Comparison of ENCODE assay signal across 9 mouse cellular contexts in the genomic region with DNA sequence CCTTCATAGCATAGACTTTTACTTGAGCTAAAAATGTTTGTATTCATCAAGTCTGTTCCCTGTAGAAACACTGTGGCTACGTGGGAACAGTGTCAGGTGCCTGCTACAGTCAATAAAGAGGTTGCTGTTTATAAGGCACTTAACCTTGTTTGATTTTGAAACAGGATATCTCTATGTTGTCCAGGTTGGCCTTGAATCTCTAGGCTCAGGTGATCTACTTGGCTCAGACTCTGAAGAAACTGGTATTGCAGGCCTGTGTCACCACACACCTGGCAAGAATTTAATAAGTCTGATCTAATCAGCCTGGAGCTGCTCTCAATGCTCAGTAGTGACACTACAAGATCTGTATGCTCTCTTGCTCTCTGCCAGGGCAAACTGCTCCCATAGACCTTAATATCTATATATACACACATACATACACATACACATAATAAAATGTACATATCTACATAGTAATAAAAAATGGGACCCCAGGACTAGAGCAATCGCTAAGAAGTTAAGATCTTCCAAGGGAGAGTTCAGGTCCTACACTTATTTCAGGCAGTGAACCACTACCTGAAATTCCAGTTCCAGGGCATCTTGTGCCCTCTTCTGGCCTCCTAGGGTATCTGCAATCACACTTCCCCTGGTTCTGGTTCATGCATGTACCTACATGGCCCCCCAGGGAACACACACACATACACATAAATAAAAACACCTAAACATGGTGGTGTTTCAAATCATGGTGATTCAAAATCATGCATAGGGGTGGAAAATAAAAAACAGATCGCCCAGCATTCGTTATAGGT. TPM values are rescaled to one million over a fixed set of nuclear protein-coding genes. Genes with fewer than 3 reads are reported as not detected.
DNase-seq lines count a peak whose midpoint lies in the region; ATAC-seq and TF ChIP-seq lines count a peak whose summit lies in the region.
"Had no signal": no experiment of that assay in that cellular context is flagged by ENCODE, and none has a peak within 500 bp of the region (broad histone marks: within the 10 kb centered on the region; RNA-seq: fewer than 3 reads in every experiment).

No protein-coding gene starts in this region.

- peak; percentile 79 for TF ChIP-seq EP300 in lung, postnatal 0 days (IDR thresholded peaks at IDR 0.05)

- H3K36me3 ChIP-seq in liver, adult 2 months (ENCODE audit: control insufficient read depth, insufficient read depth, low read length), result no peaks in the 10 kb centered on the region
- H3K36me3 ChIP-seq in liver, embryonic 12.5 days, result no peaks in the 10 kb centered on the region
- H3K36me3 ChIP-seq in intestine, postnatal 0 days (ENCODE audit: control insufficient read depth, insufficient read depth), result no peaks in the 10 kb centered on the region
- H3K36me3 ChIP-seq in lung, postnatal 0 days (ENCODE audit: insufficient read depth, low read length), result no peaks in the 10 kb centered on the region

- H3K27ac ChIP-seq in cerebellum, adult 2 months (ENCODE audit: insufficient read depth, low read length), result no peak overlapping the region
- H3K27ac ChIP-seq in liver, adult 2 months (replicated peaks; ENCODE audit: insufficient read depth, low read depth, low read length), result no peak overlapping the region
- no peak overlapping the region for H3K27ac ChIP-seq in liver, embryonic 12.5 days
- H3K27ac ChIP-seq in bone marrow, adult 2 months (ENCODE audit: control insufficient read depth, insufficient read depth, low read depth, low read length, poor library complexity), result no peak overlapping the region
- peak overlapping the region; percentile 15; the same call in 1 of the 2 replicates for H3K27ac ChIP-seq in intestine, postnatal 0 days (ENCODE audit: low read depth, low read length)
- H3K27ac ChIP-seq in lung, postnatal 0 days (ENCODE audit: low read length), result peak overlapping the region; percentile 43

- WGBS in cerebellum, adult 2 months, result 26% methylated on average over 4 of the region's 4 CpGs
- WGBS in liver, adult 2 months, result 17% methylated on average over 4 of the region's 4 CpGs
- 13% methylated on average over 4 of the region's 4 CpGs for WGBS in liver, embryonic 12.5 days (ENCODE audit: insufficient replicate concordance)
- 17% methylated on average over 4 of the region's 4 CpGs for WGBS in bone marrow, adult 2 months
- WGBS in intestine, postnatal 0 days, result 12% methylated on average over 4 of the region's 4 CpGs
- 6% methylated on average over 4 of the region's 4 CpGs for WGBS in lung, postnatal 0 days

- H3K9ac ChIP-seq in liver, adult 2 months (ENCODE audit: low read depth, low read length), result no peak overlapping the region
- H3K9ac ChIP-seq in liver, embryonic 12.5 days, result no peak overlapping the region
- H3K9ac ChIP-seq in intestine, postnatal 0 days (ENCODE audit: low read depth, low read length), result no peak overlapping the region
- no peak overlapping the region for H3K9ac ChIP-seq in lung, postnatal 0 days (replicated peaks; ENCODE audit: low read depth)

- peak in 1 of 2 experiments; percentile 12 for DNase-seq in cerebellum, adult 2 months
- no peak for DNase-seq in cerebellum, adult 9-11 months
- DNase-seq in liver, adult 2 months (ENCODE audit: extremely low read depth, low read depth, low spot score), result peak; percentile 75
- peak; percentile 84 for DNase-seq in lung, postnatal 0 days (ENCODE audit: low spot score)
- DNase-seq in thymus, postnatal 25 days, result peak; percentile 44

- H3K79me2 ChIP-seq in liver, adult 2 months (ENCODE audit: control insufficient read depth, insufficient read depth, low read length), result no peaks in the 10 kb centered on the region

- H3K27me3 ChIP-seq in cerebellum, adult 2 months (ENCODE audit: control insufficient read depth, insufficient read depth, low read length), result no peaks in the 10 kb centered on the region
- H3K27me3 ChIP-seq in liver, adult 2 months (ENCODE audit: control insufficient read depth, insufficient read depth, low read length), result no peaks in the 10 kb centered on the region
- no peaks in the 10 kb centered on the region for H3K27me3 ChIP-seq in liver, embryonic 12.5 days (replicated peaks)
- H3K27me3 ChIP-seq in intestine, postnatal 0 days (replicated peaks; ENCODE audit: control insufficient read depth, insufficient read depth, low read length), result no peaks in the 10 kb centered on the region
- no peaks in the 10 kb centered on the region for H3K27me3 ChIP-seq in lung, postnatal 0 days (replicated peaks; ENCODE audit: insufficient read depth, low read length)

- no peak overlapping the region for H3K4me2 ChIP-seq in liver, embryonic 12.5 days
- H3K4me2 ChIP-seq in intestine, postnatal 0 days (replicated peaks; ENCODE audit: low read depth), result no peak overlapping the region
- no peak overlapping the region for H3K4me2 ChIP-seq in lung, postnatal 0 days (replicated peaks; ENCODE audit: low read depth, low read length)

- H3K4me3 ChIP-seq in cerebellum, adult 2 months (replicated peaks; ENCODE audit: insufficient read depth, low read depth, low read length), result no peak overlapping the region
- H3K4me3 ChIP-seq in liver, adult 2 months (ENCODE audit: insufficient read depth, low read depth, low read length), result no peak overlapping the region
- no peak overlapping the region for H3K4me3 ChIP-seq in liver, embryonic 12.5 days
- H3K4me3 ChIP-seq in bone marrow, adult 2 months (replicated peaks; ENCODE audit: control insufficient read depth, low read depth, low read length), result no peak overlapping the region
- H3K4me3 ChIP-seq in intestine, postnatal 0 days (ENCODE audit: low read depth, low read length), result no peak overlapping the region
- H3K4me3 ChIP-seq in lung, postnatal 0 days (ENCODE audit: low read depth, low read length), result no peak overlapping the region

- no peaks in the 10 kb centered on the region for H3K4me1 ChIP-seq in cerebellum, adult 2 months (ENCODE audit: control insufficient read depth, insufficient read depth, low read length)
- peaks cover 3% of the 10 kb centered on the region for H3K4me1 ChIP-seq in liver, adult 2 months (ENCODE audit: control insufficient read depth, insufficient read depth, low read length)
- peaks cover 9% of the 10 kb centered on the region for H3K4me1 ChIP-seq in liver, embryonic 12.5 days
- H3K4me1 ChIP-seq in bone marrow, adult 2 months (ENCODE audit: control insufficient read depth, insufficient read depth, low read length), result no peaks in the 10 kb centered on the region
- 0 out of 2 replicates have a peak, but pooled peaks cover 2% of the 10 kb centered on the region for H3K4me1 ChIP-seq in intestine, postnatal 0 days (replicated peaks; ENCODE audit: control insufficient read depth, insufficient read depth, low read length)
- H3K4me1 ChIP-seq in lung, postnatal 0 days (ENCODE audit: insufficient read depth, low read depth, low read length), result no peaks in the 10 kb centered on the region

- no peaks in the 10 kb centered on the region for H3K9me3 ChIP-seq in liver, embryonic 12.5 days (replicated peaks)
- no peaks in the 10 kb centered on the region for H3K9me3 ChIP-seq in intestine, postnatal 0 days (ENCODE audit: control insufficient read depth)
- no peaks in the 10 kb centered on the region for H3K9me3 ChIP-seq in lung, postnatal 0 days (ENCODE audit: low read length)

- no peak for TF ChIP-seq POLR2A in cerebellum, adult 2 months (IDR thresholded peaks at IDR 0.05; ENCODE audit: borderline replicate concordance, insufficient read depth, low read length)
- no peak for TF ChIP-seq POLR2A in liver, adult 2 months (IDR thresholded peaks at IDR 0.05; ENCODE audit: extremely low read depth, insufficient read depth, low read length)
- no peak for TF ChIP-seq POLR2A in bone marrow, adult 2 months (IDR thresholded peaks at IDR 0.05; ENCODE audit: borderline replicate concordance, control insufficient read depth, low read depth, low read length)

- no peak for ATAC-seq in liver, embryonic 12.5 days
- ATAC-seq in intestine, postnatal 0 days, result peak; percentile 68
- ATAC-seq in lung, postnatal 0 days, result peak; percentile 90

- TF ChIP-seq CTCF in cerebellum, adult 2 months (IDR thresholded peaks at IDR 0.05; ENCODE audit: borderline replicate concordance, insufficient read depth, low read depth, low read length), result peak; percentile 61; the same call in 1 of the 2 replicates
- TF ChIP-seq CTCF in liver, adult 2 months (IDR thresholded peaks at IDR 0.05; ENCODE audit: low read depth, low read length), result peak; percentile 59; the same call in 1 of the 2 replicates
- peak; percentile 60 for TF ChIP-seq CTCF in bone marrow, adult 2 months (IDR thresholded peaks at IDR 0.05; ENCODE audit: control insufficient read depth, insufficient read depth, low read length)
- peak; percentile 87 for TF ChIP-seq CTCF in intestine, postnatal 0 days (IDR thresholded peaks at IDR 0.05; ENCODE audit: low read depth)
- TF ChIP-seq CTCF in lung, postnatal 0 days (IDR thresholded peaks at IDR 0.05), result peak; percentile 85

RNA-seq across cellular contexts. Expression of gene Nupr1, which starts 6.3 kb away (rescaled TPM):
- polyA plus RNA-seq in cerebellum, adult 2 months (2012; rRNA removed), result 9.3 and 10.6 TPM in 2 replicates
- total RNA-seq in liver, adult 2 months (2014; rRNA removed), result 3.0 and 3.2 TPM in 2 replicates
- 1.2 TPM in 2 replicates for polyA plus RNA-seq in liver, adult 2 months (2012; rRNA removed)
- 3.2 and 3.7 TPM in 2 replicates for polyA plus RNA-seq in liver, embryonic 12.5 days (2016; fragmentation: Nextera tagmentation; extraction: Ambion mirVana)
- 28.1 and 37.6 TPM in 2 replicates for polyA plus RNA-seq in bone marrow, adult 2 months (2011; ENCODE audit: insufficient read depth, insufficient read length, low replicate concordance, missing spikeins)
- 28.2 and 30.8 TPM in 2 replicates for polyA plus RNA-seq in intestine, postnatal 0 days (2015; fragmentation: Nextera tagmentation; extraction: Ambion mirVana)
- polyA plus RNA-seq in lung, postnatal 0 days (2015; fragmentation: Nextera tagmentation; extraction: Ambion mirVana), result 266 and 308 TPM in 2 replicates

RNA-seq across cellular contexts. Expression of gene Sgf29, which starts 12.2 kb away (rescaled TPM):
- polyA plus RNA-seq in cerebellum, adult 2 months (2012; rRNA removed), result 45.4 and 45.5 TPM in 2 replicates
- 7.7 and 10.7 TPM in 2 replicates for total RNA-seq in liver, adult 2 months (2014; rRNA removed)
- 34.7 and 54.2 TPM in 2 replicates for polyA plus RNA-seq in liver, adult 2 months (2012; rRNA removed)
- polyA plus RNA-seq in liver, embryonic 12.5 days (2016; fragmentation: Nextera tagmentation; extraction: Ambion mirVana), result 36.3 and 42.4 TPM in 2 replicates
- polyA plus RNA-seq in bone marrow, adult 2 months (2011; ENCODE audit: insufficient read depth, insufficient read length, low replicate concordance, missing spikeins), result 25.8 and 27.0 TPM in 2 replicates
- 21.7 and 25.8 TPM in 2 replicates for polyA plus RNA-seq in intestine, postnatal 0 days (2015; fragmentation: Nextera tagmentation; extraction: Ambion mirVana)
- polyA plus RNA-seq in lung, postnatal 0 days (2015; fragmentation: Nextera tagmentation; extraction: Ambion mirVana), result 42.9 and 49.5 TPM in 2 replicates

RNA-seq across cellular contexts. Expression of gene Sult1a1, which starts 39.3 kb away (rescaled TPM):
- 6.4 and 10.6 TPM in 2 replicates for polyA plus RNA-seq in cerebellum, adult 2 months (2012; rRNA removed)
- 661 and 727 TPM in 2 replicates for total RNA-seq in liver, adult 2 months (2014; rRNA removed)
- 566 and 586 TPM in 2 replicates for polyA plus RNA-seq in liver, adult 2 months (2012; rRNA removed)
- 0.24 and 0.50 TPM in 2 replicates for polyA plus RNA-seq in liver, embryonic 12.5 days (2016; fragmentation: Nextera tagmentation; extraction: Ambion mirVana)
- 14.2 and 34.1 TPM in 2 replicates for polyA plus RNA-seq in bone marrow, adult 2 months (2011; ENCODE audit: insufficient read depth, insufficient read length, low replicate concordance, missing spikeins)
- polyA plus RNA-seq in intestine, postnatal 0 days (2015; fragmentation: Nextera tagmentation; extraction: Ambion mirVana), result 6.8 and 8.2 TPM in 2 replicates
- polyA plus RNA-seq in lung, postnatal 0 days (2015; fragmentation: Nextera tagmentation; extraction: Ambion mirVana), result 57.1 and 58.4 TPM in 2 replicates

RNA-seq across cellular contexts. Expression of gene Il27, which starts 42.2 kb away (rescaled TPM):
- not detected in 2 replicates for polyA plus RNA-seq in cerebellum, adult 2 months (2012; rRNA removed)
- total RNA-seq in liver, adult 2 months (2014; rRNA removed), result not detected in 2 replicates
- polyA plus RNA-seq in liver, adult 2 months (2012; rRNA removed), result 0.31 TPM in 1 of 2 replicates, not detected in the other
- polyA plus RNA-seq in liver, embryonic 12.5 days (2016; fragmentation: Nextera tagmentation; extraction: Ambion mirVana), result not detected in 2 replicates
- polyA plus RNA-seq in bone marrow, adult 2 months (2011; ENCODE audit: insufficient read depth, insufficient read length, low replicate concordance, missing spikeins), result 1.9 and 6.0 TPM in 2 replicates
- 0.14 TPM in 1 of 2 replicates, not detected in the other for polyA plus RNA-seq in intestine, postnatal 0 days (2015; fragmentation: Nextera tagmentation; extraction: Ambion mirVana)
- polyA plus RNA-seq in lung, postnatal 0 days (2015; fragmentation: Nextera tagmentation; extraction: Ambion mirVana), result 0.31 TPM in 1 of 2 replicates, not detected in the other
- polyA plus RNA-seq: heart, embryonic 14.5 days had no signal

RNA-seq across cellular contexts. Expression of gene Cln3, which starts 51.3 kb away (rescaled TPM):
- polyA plus RNA-seq in cerebellum, adult 2 months (2012; rRNA removed), result 38.1 and 44.2 TPM in 2 replicates
- 7.1 and 9.5 TPM in 2 replicates for total RNA-seq in liver, adult 2 months (2014; rRNA removed)
- 40.9 and 57.0 TPM in 2 replicates for polyA plus RNA-seq in liver, adult 2 months (2012; rRNA removed)
- polyA plus RNA-seq in liver, embryonic 12.5 days (2016; fragmentation: Nextera tagmentation; extraction: Ambion mirVana), result 12.5 TPM in 2 replicates
- 98.2 and 269 TPM in 2 replicates for polyA plus RNA-seq in bone marrow, adult 2 months (2011; ENCODE audit: insufficient read depth, insufficient read length, low replicate concordance, missing spikeins)
- polyA plus RNA-seq in intestine, postnatal 0 days (2015; fragmentation: Nextera tagmentation; extraction: Ambion mirVana), result 62.9 and 66.6 TPM in 2 replicates
- polyA plus RNA-seq in lung, postnatal 0 days (2015; fragmentation: Nextera tagmentation; extraction: Ambion mirVana), result 33.0 and 38.3 TPM in 2 replicates

Comparison
In these comparisons a context has a peak if more than half of its experiments do, and no peak if none do; other contexts are left out.
1. H3K27ac ChIP-seq: peak in intestine, postnatal 0 days (single experiment) and lung, postnatal 0 days (single experiment); none in cerebellum, adult 2 months (single experiment), liver, adult 2 months (single experiment), liver, embryonic 12.5 days (single experiment) and bone marrow, adult 2 months (single experiment).
2. Peak in every context shown above with its lines, with median percentiles within 50 percentile points of each other: CTCF ChIP-seq.